Mouse (Mus musculus) midbrain, embryonic 12.5 days (tissue): Measurements from ENCODE around the gene Sh3pxd2a. TPM values are rescaled to one million over a fixed set of nuclear protein-coding genes. Genes with fewer than 3 reads are reported as not detected.

Source experiments
- ATAC-seq: fragments of 200-750 bp; cut with Nextera tagmentation; 2 replicates; pipeline ENCODE4 v1.8.0; 2017; ENCODE audit warnings: low read depth, moderate TSS enrichment, moderate library complexity; ENCODE audit not compliant: low FRiP score
- H3K27ac ChIP-seq: fragments of 300-500 bp; sonication (generic); replicated peaks from 2 replicates; pipeline ENCODE4 v1.5.1; 2016; ENCODE audit warnings: mild to moderate bottlenecking
- H3K27me3 ChIP-seq: fragments of 300-500 bp; sonication (generic); 2 replicates; pipeline ENCODE4 v1.6.1; 2016; ENCODE audit warnings: mild to moderate bottlenecking
- H3K36me3 ChIP-seq: fragments of 300-500 bp; sonication (generic); 2 replicates; pipeline ENCODE4 v1.6.1; 2016
- H3K4me1 ChIP-seq: fragments of 300-500 bp; sonication (generic); 2 replicates; pipeline ENCODE4 v1.6.1; 2016
- H3K4me2 ChIP-seq: fragments of 300-500 bp; sonication (generic); replicated peaks from 2 replicates; pipeline ENCODE4 v1.6.1; 2016; ENCODE audit warnings: mild to moderate bottlenecking, moderate library complexity
- H3K4me3 ChIP-seq: fragments of 300-500 bp; sonication (generic); 2 replicates; pipeline ENCODE4 v1.5.1; 2016; ENCODE audit warnings: mild to moderate bottlenecking
- H3K9ac ChIP-seq: fragments of 300-500 bp; sonication (generic); replicated peaks from 2 replicates; pipeline ENCODE4 v1.6.1; 2016; ENCODE audit warnings: mild to moderate bottlenecking, moderate library complexity
- H3K9me3 ChIP-seq: fragments of 300-500 bp; sonication (generic); 2 replicates; pipeline ENCODE4 v1.6.1; 2016; ENCODE audit warnings: mild to moderate bottlenecking
- WGBS: fragments of 180-500 bp; shearing (Covaris S2); methylation state at CpG from one replicate; pipeline ENCODE4 v1.1.7; 2016; 5-methylcytosine and 5-hydroxymethylcytosine counted together
- polyA plus RNA-seq: library from polyadenylated mRNA; unstranded; fragments of >200 nt; fragmentation: Nextera tagmentation; extraction: Ambion mirVana; gene quantifications from 2 replicates; pipeline ENCODE4 v1.2.1, GENCODE M21; 2016

The Sh3pxd2a gene
- polyA plus RNA-seq, 1 experiment from 2014 or later: 3.2 TPM

DNA sequence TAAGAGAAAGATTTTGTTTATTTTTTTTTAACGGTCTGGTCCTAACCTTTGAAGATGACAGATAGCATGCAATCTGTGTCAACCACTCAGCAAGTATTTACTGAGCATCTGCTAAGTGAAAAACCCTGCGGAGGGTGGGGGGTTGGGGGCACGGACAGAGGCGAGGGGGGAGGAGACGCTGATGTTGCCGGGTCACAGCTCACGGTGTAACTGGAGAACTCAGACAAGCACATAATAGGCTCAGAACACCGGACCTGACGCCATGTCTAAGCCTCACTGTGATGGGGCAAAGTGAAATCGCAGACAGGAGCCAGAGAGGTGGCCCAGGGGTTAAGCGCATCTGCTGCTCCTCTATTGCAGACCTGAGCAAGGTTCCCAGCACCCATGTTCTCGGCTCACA, 19.7 kb downstream of the Sh3pxd2a start:
- no peaks in the 10 kb centered on the region for H3K9me3 ChIP-seq
- H3K27ac ChIP-seq: no peak overlapping the region
- peaks cover 12% of the 10 kb centered on the region for H3K27me3 ChIP-seq
- no peaks in the 10 kb centered on the region for H3K36me3 ChIP-seq
- H3K4me1 ChIP-seq: peaks cover 56% of the 10 kb centered on the region
- H3K4me3 ChIP-seq: no peak overlapping the region
- WGBS: 39% methylated on average over 12 of the region's 12 CpGs
- no peak overlapping the region for H3K4me2 ChIP-seq
- H3K9ac ChIP-seq: no peak overlapping the region
- ATAC-seq: no peak

DNA sequence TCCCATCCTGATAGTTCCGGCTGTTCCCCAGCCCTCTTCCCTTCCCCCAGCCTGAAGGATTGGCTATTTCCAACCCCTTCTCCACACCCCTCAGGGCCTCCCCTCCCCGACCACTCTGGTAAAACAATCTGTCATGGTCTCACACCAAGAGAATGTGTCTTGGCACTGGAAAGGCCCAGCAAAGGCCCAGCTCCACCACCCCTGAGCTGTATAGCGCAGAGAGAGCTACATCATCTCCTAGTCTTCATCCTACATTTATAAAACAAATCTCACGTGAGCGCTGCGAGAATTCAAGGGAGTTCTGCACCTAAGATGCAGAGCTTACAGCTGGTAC, 21.9 kb downstream of the Sh3pxd2a start:
- no peak for ATAC-seq
- H3K36me3 ChIP-seq: no peaks in the 10 kb centered on the region
- H3K4me2 ChIP-seq: no peak overlapping the region
- H3K4me1 ChIP-seq: peaks cover 39% of the 10 kb centered on the region
- no peak overlapping the region for H3K27ac ChIP-seq
- no peak overlapping the region for H3K9ac ChIP-seq
- H3K27me3 ChIP-seq: peaks cover 3% of the 10 kb centered on the region; the same call in 1 of the 2 replicates
- WGBS: 87% methylated on average over 6 of the region's 6 CpGs
- no peaks in the 10 kb centered on the region for H3K9me3 ChIP-seq
- H3K4me3 ChIP-seq: no peak overlapping the region

DNA sequence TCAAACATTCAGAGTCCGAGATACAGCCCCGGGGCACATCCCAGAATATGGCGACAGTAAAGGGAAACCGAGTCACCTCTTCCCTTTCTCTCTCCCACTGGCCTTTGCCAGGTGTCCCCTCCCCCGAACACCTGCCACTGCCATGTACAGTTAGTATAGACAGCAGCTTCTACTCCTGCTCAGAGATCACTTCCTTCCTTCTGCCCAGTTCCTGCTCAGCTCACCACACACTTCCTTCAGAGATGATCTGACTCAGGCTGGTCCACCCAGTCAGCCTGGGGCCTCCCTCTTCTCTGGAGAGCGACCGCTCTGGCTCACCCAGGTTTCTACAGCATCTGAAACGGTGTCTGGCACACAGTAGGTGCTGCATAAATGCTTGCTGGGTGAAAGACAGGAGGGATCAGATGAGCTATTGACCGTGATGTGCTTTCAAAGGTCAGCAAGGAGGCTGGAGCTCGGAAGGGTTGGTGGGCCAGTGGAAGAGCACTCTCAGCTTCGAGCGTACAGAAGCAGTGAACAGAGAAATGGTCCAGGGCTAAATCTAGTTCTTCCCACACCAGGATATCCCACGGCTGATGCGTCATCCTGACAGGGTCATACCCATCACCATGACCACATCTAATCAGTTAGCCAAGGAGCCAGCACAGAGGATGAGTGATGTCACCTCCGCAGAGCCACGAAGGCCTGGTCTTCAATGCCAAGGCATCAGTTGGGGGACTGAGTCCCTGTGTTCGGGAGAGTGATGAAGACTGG, 22.5 kb downstream of the Sh3pxd2a start:
- H3K4me2 ChIP-seq: no peak overlapping the region
- H3K4me3 ChIP-seq: no peak overlapping the region
- H3K9me3 ChIP-seq: no peaks in the 10 kb centered on the region
- H3K9ac ChIP-seq: no peak overlapping the region
- H3K4me1 ChIP-seq: peaks cover 33% of the 10 kb centered on the region
- peaks cover 3% of the 10 kb centered on the region; the same call in 1 of the 2 replicates for H3K27me3 ChIP-seq
- no peak for ATAC-seq
- no peak overlapping the region for H3K27ac ChIP-seq
- 90% methylated on average over 17 of the region's 17 CpGs for WGBS
- no peaks in the 10 kb centered on the region for H3K36me3 ChIP-seq

DNA sequence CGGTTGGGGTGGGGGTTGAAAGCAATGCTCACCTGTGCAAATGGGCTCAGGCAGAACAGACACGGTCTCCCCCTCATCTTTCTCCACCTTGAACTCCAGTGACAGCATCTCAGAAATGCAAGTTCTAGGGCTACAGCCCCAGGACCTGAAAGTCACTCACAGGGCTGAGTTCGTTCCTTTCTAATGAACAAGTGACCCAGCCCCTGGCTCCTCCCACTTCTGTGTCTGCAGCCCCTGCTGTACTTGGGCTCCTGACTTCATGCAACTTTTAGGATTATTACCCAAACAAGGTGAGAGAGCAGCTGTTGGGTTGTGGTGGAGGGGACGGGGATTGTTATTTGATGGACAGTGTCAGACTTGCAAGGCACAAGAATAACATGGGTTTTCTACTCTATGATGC, 23.2 kb downstream of the Sh3pxd2a start:
- WGBS: 84% methylated on average over 4 of the region's 4 CpGs
- Histone ChIP-seq H3K36me3 (no peaks in the 10 kb centered on the region), H3K27ac (no peak overlapping the region), H3K4me2 (no peak overlapping the region), H3K27me3 (peaks cover 3% of the 10 kb centered on the region; the same call in 1 of the 2 replicates), H3K9me3 (no peaks in the 10 kb centered on the region), H3K9ac (no peak overlapping the region), H3K4me3 (no peak overlapping the region), H3K4me1 (peaks cover 26% of the 10 kb centered on the region; the same call in 1 of the 2 replicates)
- ATAC-seq: no peak

DNA sequence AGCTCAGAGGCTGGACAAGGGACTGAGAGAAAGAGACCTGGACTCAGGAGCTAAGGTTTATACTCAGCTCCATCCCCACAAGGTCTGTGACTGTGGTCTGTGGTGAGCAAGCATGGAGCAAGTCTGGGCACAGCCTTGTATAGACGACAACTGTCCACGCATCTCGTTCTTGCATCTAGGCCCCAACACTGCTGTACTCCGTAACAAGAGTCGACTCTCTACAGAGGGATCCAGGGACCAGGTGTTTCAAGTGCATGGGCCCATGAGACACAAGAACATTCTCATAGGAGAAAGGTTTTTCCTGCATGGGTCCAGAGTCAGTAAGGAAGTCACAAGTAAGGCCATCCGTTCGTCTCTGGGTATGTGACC, 23.8 kb downstream of the Sh3pxd2a start:
- Histone ChIP-seq H3K9ac (no peak overlapping the region), H3K27ac (no peak overlapping the region), H3K36me3 (no peaks in the 10 kb centered on the region), H3K4me3 (no peak overlapping the region), H3K9me3 (no peaks in the 10 kb centered on the region), H3K27me3 (no peaks in the 10 kb centered on the region), H3K4me2 (no peak overlapping the region), H3K4me1 (peaks cover 20% of the 10 kb centered on the region; the same call in 1 of the 2 replicates)
- 94% methylated on average over 7 of the region's 7 CpGs for WGBS
- ATAC-seq: no peak

DNA sequence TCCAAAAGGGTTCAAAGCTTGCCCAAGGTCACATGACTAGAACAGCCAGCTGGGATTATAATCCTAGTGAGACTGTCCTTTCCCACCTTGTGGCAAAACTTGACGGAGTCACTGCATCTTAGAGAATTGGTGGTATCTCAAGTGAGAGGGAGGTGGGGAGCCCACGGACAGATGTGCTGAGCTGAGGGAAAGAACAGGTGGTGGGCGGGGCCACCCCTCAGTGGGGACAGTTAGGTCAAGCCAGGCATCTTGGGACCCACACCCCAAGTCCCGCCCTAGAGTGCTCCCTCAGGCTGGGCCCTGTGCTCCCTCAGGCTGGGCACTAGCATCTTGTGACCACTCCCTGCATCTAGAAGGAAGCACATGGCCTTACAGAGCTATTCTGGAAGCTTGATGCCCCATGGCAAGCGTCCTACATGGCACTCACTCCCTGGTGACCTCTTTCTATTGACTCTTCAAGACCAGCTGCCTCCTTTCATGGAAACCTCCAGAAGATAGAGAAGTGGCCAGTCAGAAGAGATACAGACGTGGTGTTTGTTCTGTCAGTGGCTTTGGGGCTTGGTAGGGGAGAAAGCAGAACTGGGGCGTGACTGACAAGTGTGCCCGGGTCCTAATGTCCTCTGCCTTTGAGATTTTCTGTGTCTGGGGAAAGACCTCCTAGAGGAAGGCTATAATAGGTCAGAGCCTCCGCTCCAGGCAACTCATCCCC, 24.3 kb downstream of the Sh3pxd2a start:
- Histone ChIP-seq H3K4me1 (peaks cover 20% of the 10 kb centered on the region; the same call in 1 of the 2 replicates), H3K27me3 (no peaks in the 10 kb centered on the region), H3K9me3 (no peaks in the 10 kb centered on the region), H3K27ac (no peak overlapping the region), H3K36me3 (no peaks in the 10 kb centered on the region), H3K4me2 (no peak overlapping the region), H3K4me3 (no peak overlapping the region), H3K9ac (no peak overlapping the region)
- no peak for ATAC-seq
- 84% methylated on average over 9 of the region's 9 CpGs for WGBS

DNA sequence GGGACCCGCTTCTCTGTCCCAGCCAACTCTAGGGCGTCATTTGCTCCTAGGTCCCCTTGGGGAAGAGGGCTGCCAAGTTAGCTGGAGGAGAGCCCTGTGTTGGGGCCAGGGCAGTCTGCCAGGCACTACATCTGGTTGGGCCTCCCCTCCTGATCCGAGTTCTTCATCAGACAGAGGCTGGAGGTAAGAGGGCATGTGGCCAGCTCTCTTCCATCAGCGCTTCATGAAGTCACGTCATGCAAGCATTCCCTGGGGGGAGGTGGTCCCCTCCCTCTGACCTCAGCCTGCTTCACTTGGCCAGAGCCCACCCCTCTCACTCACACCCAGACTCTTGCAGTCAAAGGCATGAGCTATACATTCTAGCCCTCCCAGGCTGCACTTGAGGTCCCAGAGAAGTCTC, 25.8 kb downstream of the Sh3pxd2a start:
- ATAC-seq: no peak
- WGBS: 73% methylated on average over 5 of the region's 5 CpGs
- H3K9ac ChIP-seq: no peak overlapping the region
- H3K27ac ChIP-seq: no peak overlapping the region
- no peaks in the 10 kb centered on the region for H3K36me3 ChIP-seq
- H3K4me1 ChIP-seq: peaks cover 8% of the 10 kb centered on the region; the same call in 1 of the 2 replicates
- H3K4me3 ChIP-seq: no peak overlapping the region
- H3K4me2 ChIP-seq: no peak overlapping the region
- H3K9me3 ChIP-seq: no peaks in the 10 kb centered on the region
- H3K27me3 ChIP-seq: no peaks in the 10 kb centered on the region

DNA sequence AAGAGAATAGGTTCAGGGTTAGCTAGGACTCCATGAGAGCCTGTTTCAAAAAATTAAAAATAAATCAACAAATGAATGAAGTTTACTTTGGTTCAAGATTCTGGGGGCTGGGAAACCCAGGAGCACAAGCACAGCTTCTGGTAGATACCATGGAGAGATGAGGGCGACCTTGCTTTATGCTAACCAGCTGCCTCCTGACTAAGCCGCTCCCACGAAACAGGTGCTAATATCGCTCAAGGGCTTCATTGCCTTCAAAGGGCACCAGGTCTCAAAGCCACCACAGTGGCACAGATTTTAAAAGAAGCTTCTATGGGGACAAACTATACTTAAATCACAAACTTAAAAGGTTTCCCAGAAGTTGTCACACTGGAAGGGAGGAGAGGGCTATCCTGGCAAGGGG, 27.2 kb downstream of the Sh3pxd2a start:
- Histone ChIP-seq H3K4me3 (no peak overlapping the region), H3K4me1 (peaks cover 6% of the 10 kb centered on the region; the same call in 1 of the 2 replicates), H3K4me2 (no peak overlapping the region), H3K9ac (no peak overlapping the region), H3K9me3 (no peaks in the 10 kb centered on the region), H3K36me3 (no peaks in the 10 kb centered on the region), H3K27ac (no peak overlapping the region), H3K27me3 (no peaks in the 10 kb centered on the region)
- whole genome bisulfite sequencing: 93% methylated on average over 4 of the region's 4 CpGs
- ATAC-seq: no peak

DNA sequence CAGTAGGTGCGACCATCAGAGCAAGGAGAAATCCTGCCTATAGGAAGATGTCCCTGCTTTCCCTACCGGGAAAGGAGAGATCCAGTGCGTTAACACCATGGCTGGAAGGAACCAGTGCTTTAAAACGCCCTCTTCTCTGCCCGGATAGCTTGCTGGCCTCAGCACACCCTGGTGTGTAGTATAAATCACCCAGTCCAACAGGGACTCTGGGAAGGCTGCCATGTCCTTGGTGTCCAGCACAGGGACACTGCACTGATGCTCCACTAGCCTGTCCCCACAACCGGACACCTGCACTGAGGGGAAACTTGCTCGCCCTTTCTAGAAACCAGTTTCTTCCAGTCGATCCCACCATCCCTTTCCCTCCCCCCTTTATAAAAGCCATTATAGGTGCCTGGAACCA, 28.0 kb downstream of the Sh3pxd2a start:
- Histone ChIP-seq H3K36me3 (no peaks in the 10 kb centered on the region), H3K4me3 (no peak overlapping the region), H3K9me3 (no peaks in the 10 kb centered on the region), H3K27ac (no peak overlapping the region), H3K27me3 (no peaks in the 10 kb centered on the region), H3K4me1 (peaks cover 6% of the 10 kb centered on the region; the same call in 1 of the 2 replicates), H3K4me2 (no peak overlapping the region), H3K9ac (no peak overlapping the region)
- ATAC-seq: no peak
- WGBS: 83% methylated on average over 8 of the region's 8 CpGs

DNA sequence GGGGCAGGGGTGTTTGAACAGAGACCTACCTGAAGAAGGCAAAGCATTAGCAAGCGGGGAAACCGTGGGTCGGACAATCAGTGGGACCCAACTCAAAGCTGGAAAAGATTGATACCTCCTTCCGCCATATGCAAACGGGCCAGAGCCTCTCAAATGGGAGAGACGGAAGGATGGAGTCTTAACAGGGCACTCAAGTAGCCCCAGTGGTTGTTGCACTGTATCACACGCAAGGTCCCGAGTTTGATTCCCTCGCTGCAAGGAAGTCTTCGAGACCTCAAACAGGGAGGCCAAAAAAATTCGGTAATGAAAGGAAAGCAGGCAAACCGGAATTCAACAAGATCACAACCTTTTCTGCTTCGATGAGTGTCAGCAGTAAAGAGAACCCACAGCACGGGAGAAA, 29.5 kb downstream of the Sh3pxd2a start:
- H3K9ac ChIP-seq: no peak overlapping the region
- no peaks in the 10 kb centered on the region for H3K36me3 ChIP-seq
- H3K4me3 ChIP-seq: no peak overlapping the region
- no peak overlapping the region for H3K4me2 ChIP-seq
- H3K27me3 ChIP-seq: no peaks in the 10 kb centered on the region
- ATAC-seq: no peak
- peaks cover 6% of the 10 kb centered on the region; the same call in 1 of the 2 replicates for H3K4me1 ChIP-seq
- WGBS: 93% methylated on average over 14 of the region's 14 CpGs
- H3K27ac ChIP-seq: no peak overlapping the region
- no peaks in the 10 kb centered on the region for H3K9me3 ChIP-seq

DNA sequence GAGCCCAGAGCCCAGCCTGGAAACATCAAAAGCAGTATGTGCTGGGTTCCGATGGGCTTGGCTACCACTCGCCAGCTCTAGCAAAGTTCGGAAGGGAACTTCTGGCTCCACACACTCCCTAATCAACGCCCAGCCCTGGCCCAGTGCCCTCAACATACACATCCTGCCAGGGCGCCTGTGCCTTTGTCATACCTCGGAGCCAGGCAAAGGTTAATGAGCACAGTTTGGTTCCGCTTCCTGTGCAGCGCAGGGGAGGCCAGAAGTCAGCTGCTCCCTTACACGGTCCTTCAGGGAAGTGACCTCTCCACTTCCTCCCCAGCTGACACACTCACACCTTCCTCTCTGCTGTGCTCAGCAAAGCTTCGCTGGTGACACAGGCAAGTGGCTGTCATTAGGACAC, 31.9 kb downstream of the Sh3pxd2a start:
- no peak overlapping the region for H3K4me2 ChIP-seq
- no peak overlapping the region for H3K27ac ChIP-seq
- ATAC-seq: no peak
- no peak overlapping the region for H3K9ac ChIP-seq
- H3K9me3 ChIP-seq: no peaks in the 10 kb centered on the region
- H3K27me3 ChIP-seq: no peaks in the 10 kb centered on the region
- H3K4me1 ChIP-seq: peaks cover 9% of the 10 kb centered on the region; the same call in 1 of the 2 replicates
- no peak overlapping the region for H3K4me3 ChIP-seq
- H3K36me3 ChIP-seq: no peaks in the 10 kb centered on the region
- 72% methylated on average over 10 of the region's 10 CpGs for WGBS

DNA sequence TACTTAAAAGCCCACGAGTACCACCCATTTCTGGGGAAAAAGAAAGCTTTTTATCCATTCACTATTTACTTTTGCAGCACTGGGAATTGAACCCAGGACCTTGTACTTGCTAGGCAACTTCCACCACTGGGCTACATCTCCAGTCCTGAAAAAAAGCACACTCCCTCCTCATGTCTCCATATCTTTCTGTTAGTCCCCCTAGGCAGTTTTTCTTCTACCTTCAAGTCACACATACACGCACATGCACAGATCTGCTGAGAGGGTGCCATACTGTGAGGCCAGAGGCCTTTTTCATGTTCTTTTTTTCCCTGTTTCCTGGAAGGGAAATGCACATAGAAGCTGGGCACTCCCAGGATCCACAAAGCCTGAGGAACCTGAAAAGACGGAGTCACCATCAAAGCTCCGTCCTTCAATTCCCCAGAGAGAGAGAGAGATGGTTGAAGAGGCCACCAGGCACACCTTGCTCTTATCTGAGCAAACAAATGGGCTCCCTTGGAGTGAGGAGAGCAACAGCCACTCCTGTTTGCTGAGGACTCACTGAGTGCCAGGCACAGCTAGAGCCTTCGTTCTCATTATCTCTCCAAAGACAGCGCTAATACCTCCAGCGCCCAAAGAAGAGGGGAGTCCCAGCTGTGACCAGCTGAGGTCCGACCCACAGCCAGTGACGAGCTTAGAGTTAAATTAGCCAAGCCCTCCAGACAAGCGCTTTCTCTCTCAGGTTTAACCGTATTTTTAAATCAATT, 32.8 kb downstream of the Sh3pxd2a start:
- H3K36me3 ChIP-seq: no peaks in the 10 kb centered on the region
- no peak overlapping the region for H3K4me2 ChIP-seq
- no peak for ATAC-seq
- no peaks in the 10 kb centered on the region for H3K9me3 ChIP-seq
- no peaks in the 10 kb centered on the region for H3K27me3 ChIP-seq
- no peak overlapping the region for H3K4me3 ChIP-seq
- no peak overlapping the region for H3K9ac ChIP-seq
- no peak overlapping the region for H3K27ac ChIP-seq
- WGBS: 51% methylated on average over 11 of the region's 11 CpGs
- H3K4me1 ChIP-seq: peaks cover 9% of the 10 kb centered on the region; the same call in 1 of the 2 replicates
